Mouse (Mus musculus) gastrocnemius, postnatal 14 days (tissue): ENCODE measurements at regions not wholly inside any gene's neighbourhood (a gene's known extent, or its start where the extent isn't known, plus 50 kb on each side); places are given as distances from the start of the nearest gene placed in this dataset.

Experiments
- DNase-seq: peaks from one replicate; pipeline ENCODE4 v3.0.0; 2021; ENCODE audit warnings: mixed read lengths
- intact Hi-C: fragments of 180-260 bp; cut with DNase I; formaldehyde crosslinking; loops from one replicate; pipeline ENCODE4 v1.15.1; 2025; ENCODE audit warnings: low total_unique reads

DNA sequence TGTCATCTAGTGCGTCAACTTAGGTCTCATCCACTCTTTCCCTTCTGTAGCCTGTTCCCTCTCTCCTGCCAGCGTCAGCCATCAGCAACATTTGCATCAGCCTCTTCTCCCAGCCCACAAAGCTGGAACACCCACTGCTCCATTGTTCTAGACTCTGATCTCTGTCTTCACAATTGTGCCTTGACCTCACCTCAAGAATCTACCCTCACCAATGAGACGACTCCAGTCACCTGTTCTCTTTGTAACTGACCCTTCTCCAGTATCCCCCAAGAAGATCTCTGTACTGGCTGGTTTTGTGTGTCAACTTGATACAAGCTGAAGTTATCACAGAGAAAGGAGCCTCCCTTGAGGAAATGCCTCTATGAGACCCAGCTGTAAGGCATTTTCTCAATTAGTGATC, 205.7 kb upstream of the Klf3 start:
- no peak for DNase-seq
- intact Hi-C loops: no loop called here

DNA sequence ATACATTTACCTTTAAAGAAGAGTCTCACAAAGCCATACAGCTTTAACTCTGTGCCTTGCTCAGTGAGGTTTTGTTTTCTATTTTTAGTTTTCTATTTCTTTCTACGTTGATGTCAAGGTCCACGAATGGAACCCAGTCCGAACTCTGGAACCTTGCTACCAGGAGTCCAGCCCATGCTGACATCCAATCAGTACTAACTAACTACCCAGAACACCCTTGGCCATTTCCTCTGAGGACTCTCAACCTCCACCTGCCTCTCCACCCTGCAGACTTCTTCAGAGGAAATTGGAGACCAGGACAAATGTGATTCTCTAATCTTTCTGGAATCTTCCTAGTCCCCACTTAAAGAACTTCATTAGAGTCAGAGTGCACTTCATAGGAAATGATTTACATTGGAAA, 204.6 kb upstream of the Klf3 start:
- DNase-seq: no peak
- intact Hi-C loops: no loop called here

DNA sequence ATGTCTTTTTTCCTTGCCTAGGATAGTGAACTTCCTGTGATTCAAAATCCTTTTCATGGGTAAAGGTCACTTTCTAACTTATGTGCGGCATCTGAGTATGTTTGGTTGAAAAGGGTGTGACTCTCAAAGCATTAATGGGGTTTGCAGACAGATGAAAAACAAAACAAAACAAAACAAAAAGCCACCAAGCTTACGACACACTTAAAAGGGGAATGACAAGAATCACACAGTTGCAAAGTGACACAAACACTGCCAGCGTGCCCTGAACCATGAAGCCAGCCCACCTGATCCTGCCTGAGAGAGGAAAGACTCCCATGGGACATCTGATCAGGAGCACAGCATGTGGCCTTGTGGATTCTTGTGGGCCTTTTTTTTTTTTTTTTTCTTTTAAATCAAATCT, 204.2 kb upstream of the Klf3 start:
- intact Hi-C loops: no loop called here
- DNase-seq: no peak

DNA sequence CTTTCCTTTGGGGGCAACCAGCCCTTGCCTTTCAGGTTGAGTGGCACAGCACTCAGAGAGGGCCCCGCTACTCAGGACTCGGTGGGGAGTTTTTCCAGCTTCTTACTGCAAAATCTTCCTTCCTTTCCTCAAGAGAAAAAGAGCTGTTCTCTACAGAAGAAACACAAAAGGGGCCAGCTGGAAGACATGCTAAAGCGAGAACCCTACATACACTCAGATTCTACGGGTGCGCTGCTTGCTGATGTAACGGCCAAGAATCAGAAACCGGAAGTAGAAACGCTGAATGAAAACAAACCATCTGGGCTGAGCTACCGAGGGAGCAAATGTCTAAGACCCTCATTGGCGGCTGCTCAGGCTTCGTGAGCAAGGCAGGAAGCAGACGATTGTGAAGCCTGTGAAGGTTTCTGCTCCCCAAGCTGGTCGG, 203.3 kb upstream of the Klf3 start:
- peak; percentile 12 for DNase-seq
- intact Hi-C loops: no loop called here

DNA sequence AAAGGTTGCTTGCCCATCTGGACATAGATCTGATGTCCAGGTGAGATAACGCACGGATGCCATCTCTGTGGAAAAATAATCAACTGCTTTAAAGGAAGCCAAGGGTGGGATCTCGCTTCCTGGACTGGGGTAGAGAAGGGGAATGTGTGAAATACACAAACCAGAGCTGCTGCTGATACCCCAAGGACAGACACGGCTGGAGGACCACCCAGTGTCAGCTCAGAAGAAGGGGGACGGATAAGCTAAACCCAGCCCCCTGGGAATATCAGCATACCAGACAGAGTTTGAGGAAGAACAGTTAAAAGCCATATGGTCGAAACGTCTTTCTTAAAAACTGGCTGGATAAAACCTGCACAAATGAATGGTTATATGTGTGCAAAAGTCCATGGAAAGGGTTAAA, 202.8 kb upstream of the Klf3 start:
- intact Hi-C loops: no loop called here
- no peak for DNase-seq

DNA sequence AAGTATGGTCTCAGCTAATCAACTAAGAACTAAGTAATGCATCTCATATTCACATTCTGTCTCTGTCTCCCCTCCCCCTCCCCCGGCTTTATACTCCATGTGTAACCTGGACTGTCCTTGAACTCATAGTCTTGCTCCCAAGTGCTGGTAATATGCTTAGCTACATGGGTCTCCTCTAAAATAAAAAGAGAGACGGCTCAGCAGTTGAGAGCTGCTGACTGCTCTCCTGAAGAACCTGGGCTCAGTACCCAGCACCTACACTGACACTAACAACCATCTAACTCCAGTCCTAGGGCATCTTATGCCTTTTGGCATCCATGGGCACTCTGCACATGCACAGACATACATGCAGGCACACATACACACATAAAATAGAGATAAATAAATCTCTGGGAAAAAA, 202.4 kb upstream of the Klf3 start:
- no peak for DNase-seq
- intact Hi-C loops: no loop called here

DNA sequence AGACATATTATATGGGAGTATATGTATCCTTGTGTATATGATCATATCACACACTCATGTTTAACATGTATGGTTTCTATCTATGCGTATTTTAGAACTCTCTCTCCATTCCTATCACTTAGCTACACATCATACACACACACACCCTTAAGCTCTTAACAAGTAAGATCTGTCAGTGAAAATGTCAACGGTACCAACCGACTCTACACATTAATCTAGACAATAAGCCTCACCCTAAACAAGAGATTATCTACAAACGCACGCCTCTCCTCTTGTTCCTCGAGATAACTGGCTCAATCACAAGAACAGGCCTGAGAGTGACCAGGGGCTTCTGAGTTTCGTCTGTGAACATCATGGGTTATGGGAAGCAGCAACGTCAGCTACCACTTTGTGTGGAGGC, 201.9 kb upstream of the Klf3 start:
- intact Hi-C loops: no loop called here

DNA sequence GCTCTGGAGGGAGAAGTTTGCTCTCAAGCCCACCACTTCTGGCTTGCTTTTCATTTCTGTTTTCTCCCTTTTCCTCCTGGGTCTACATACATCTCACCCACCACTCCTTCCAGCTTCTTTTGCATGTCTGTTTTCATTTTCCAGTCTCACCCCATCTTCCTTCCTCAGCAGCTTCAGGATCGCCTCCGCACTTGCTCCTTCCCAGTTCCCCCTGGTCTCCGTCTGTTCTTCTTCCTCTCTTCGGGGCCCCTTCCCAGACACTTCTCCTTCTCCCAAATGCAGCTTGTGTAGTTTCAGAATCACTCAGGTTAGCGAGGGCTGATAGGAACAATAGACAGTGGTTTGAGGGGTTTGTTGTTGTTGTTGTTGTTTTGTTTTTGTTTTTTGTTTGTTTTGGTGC, 201.4 kb upstream of the Klf3 start:
- intact Hi-C loops: no loop called here

More for the DNA sequence above, 201.9 kb upstream of the Klf3 start:
- DNase-seq: no peak

DNA sequence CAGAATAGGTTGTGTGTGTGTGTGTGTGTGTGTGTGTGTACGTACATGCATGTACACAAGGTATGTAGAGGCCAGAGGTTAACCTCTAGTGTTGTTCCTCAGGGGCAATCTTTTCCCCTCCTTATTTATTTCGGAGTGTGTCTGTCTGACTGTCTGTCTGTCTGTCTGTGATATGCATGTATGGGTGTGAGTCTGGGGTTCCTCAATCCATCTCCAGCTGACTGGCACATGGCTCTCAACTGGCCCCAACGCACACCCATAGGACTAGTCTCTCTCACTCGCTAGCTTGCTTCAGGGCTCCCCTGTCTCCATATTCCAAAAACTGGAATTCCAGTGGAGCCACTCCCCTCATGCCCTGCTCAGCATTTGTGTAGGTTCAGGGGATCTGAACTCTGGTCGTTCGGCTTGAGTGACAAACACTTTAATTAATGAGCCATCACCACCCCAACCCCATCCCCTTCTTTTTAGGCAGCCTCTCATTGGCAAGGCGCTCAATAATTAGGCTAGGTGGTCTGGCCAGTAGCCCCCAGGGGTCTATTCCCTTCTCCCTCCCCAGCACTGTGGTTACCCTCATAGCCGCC, 200.7 kb upstream of the Klf3 start:
- DNase-seq: no peak
- intact Hi-C loops: no loop called here

More for the DNA sequence above, 201.4 kb upstream of the Klf3 start:
- DNase-seq: no peak

DNA sequence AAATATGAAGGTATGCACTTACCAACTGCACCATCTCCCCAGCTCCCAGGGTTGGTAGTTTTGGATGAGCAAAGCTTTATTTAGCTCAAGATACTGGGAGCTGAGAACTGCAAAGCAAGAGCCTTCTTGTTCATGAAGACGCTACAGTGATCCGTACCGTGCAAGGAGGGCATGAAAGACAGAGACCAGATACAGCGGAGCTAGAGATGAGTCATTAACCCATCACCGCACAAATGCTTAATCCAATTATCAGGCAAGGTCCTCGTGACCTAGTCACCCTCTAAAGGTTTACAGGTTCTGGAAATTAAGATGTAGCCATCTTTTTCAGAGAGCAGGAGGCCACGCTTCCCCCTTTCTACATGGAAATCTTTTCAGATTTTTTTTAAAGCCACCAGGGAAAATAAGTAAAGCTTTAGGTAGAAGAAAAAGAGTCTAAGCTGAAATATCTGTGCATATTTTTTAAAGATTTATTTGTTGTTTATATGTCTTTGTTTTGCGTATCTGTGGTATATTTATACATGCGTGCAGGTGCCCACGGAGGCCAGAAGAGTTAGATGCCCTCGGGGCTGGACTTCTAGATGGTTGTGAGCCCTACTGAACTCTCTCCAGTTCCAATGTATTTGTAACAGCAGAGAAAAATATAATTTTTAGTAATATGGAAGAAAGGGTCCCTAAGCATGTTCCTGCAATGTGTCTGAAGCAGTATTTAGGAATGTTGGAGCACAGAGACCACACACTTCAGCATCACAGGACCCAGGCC, 200.0 kb upstream of the Klf3 start:
- intact Hi-C loops: no loop called here
- DNase-seq: no peak

DNA sequence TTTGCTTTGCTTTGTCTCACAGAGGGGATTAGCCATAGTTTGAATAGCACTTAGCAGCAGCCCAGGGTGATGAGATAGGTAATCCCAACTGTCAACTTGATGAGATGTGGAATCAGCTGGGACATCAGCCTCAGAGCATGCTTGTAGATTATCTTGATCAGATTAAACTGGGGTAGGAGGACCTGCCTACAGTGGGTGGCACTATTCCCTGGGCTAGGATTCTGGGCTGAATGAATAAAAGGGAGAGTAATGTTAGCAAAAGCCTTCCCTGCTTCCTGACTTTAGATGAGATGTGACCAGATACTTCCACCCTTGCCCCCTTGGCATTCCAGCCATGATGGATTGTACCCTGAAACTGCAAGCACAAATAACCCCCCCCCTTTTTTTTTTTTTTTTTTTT, 198.0 kb upstream of the Klf3 start:
- DNase-seq: no peak

DNA sequence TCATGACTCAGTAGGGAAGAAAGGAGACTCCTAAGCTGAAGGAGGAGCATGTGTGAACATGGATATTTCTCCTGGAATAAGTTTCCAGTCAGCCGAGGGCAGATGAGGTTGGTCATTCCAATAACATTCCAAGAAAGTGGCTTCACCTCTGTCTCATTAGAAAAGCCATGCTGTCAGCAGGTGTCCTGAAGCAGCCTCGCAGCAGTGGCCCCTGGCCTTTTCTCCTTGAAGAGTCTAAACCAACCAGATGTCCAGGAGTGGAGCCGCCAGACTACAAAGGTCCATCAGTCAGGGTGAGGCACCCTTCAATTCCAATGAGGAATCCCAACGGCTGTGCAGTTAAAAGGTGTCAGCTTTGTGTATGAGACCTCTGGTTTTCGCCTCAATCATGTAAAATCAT, 197.2 kb upstream of the Klf3 start:
- intact Hi-C loops: no loop called here
- no peak for DNase-seq

More for the DNA sequence above, 198.0 kb upstream of the Klf3 start:
- intact Hi-C loops: no loop called here

DNA sequence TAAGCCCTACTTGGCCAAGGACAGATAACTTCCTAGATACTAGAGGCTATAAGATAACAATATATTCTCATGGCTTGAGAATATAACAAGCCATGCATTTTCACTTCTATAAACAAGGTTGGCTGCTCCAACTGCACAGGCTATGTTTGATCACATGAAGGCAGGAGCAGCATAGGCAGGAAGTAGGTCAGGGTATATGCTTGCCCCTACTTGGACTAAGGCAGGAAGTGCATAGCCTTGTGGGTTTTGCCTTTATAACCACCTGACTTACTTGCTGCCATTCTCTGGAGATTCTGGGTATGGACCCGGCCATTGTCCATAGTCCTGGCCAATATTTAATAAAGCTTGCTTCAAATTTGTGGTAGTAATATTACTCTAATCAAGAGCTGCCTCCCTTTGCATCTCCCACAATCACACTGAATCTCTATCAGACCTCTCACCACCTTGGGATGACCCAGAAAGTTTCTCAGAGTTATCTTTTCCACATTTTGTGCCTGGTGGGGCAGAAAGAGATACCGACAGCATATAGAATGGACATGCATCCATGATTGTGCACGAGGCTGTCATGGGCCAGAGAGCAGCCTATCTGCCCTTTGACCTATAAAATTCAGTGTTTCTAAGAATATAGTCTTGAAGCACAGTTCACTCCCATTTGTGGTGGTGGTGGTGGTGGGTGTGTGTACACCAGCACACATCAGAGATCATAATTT, 193.7 kb upstream of the Klf3 start:
- no peak for DNase-seq
- intact Hi-C loops: no loop called here

DNA sequence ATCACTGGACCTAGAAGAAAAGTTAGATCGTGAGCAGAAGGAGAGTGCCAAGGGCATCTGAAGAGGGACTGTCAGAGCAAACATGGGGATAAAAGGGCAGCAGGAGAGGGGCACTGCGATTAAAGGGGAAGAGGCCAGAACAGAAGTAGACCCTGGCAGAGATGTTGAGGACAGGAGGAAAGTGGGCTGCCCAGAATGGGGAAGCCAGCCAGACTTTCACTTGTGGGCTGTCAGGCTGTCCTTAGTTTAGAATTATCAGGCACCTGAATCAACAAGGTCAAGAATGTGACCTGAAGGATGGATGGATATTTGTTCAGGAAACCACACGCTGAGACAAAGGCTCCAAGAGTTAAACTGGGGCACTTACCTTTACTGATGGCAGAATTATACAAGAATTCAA, 193.0 kb upstream of the Klf3 start:
- intact Hi-C loops: no loop called here
- DNase-seq: no peak

DNA sequence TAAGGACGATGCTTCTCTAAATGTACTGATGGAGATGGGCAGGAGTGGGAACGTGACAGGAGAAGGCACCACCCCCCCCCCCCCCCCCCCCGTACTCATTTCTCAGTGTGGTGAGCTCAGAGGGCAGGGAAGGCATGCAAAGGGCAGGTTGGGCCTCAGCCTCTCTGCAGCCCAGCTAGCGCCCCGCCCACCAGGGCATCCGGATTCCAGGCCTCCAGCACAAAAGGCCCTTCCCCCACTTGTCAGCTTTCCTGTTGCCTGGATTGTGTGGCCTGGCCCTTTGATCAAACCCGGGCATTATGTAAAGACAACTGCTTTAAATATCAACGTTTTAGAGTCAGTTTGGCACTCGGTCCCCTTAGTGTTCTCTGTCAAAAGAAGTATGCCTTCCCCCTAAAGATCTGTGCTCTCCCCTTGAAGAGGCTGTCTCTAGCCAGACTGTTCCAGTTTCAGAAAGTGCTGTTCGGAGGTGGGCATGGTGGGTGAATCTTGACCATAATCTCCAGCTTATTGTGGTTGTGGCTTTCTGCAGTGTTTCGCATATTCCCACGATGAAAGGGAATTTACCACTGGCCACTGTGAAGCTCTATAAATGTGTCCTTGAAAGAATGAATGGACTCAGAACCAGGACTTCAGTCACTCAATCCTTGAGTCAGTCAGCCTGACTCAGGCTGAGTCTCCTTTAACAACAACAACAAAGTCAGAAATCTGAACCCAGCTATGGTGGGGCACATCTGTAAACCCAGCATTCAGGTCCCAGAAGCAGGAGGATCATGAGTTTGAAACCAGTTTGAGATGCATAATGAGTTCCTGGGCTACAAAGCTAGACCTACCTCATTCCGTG, 192.4 kb upstream of the Klf3 start:
- intact Hi-C loops: no loop called here
- peak; percentile 61 for DNase-seq

DNA sequence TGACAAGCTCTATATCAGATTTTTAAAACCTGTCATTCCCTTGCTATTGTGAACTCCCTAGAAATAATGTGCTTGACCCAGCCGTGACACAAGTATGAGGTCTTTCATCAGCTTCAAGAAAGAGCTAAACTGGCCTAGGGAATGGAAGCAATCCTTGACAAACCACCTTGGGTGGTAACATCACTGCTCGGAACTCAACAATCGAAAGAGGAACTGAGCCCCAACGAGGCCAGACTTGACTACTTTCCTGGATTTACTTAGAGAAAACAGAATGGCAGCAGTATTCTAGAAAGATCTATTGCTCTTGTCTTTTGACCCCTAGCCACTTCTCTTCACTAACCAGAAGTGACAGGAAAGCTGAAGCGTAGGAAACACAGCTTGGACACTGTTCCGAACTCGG, 191.2 kb upstream of the Klf3 start:
- DNase-seq: no peak
- intact Hi-C loops: no loop called here

DNA sequence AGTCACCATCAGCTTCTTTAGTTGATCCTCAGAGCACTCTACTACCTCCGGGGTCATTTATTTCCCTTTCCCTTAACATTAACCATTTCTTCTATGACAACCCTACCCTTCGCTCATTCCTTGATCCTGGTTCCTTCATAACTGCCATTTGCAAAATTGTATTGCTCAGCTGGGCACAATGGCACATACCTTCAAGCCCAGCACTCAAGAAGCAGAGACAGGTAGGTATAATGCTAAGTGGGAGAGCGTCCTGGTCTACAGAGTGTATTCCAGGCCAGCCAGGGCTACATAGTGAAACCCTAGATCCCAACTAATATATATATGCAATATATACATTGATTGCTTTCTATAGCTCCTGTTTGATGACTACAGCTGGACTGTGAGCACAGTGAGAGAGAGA, 189.5 kb upstream of the Klf3 start:
- no peak for DNase-seq
- intact Hi-C loops: no loop called here

DNA sequence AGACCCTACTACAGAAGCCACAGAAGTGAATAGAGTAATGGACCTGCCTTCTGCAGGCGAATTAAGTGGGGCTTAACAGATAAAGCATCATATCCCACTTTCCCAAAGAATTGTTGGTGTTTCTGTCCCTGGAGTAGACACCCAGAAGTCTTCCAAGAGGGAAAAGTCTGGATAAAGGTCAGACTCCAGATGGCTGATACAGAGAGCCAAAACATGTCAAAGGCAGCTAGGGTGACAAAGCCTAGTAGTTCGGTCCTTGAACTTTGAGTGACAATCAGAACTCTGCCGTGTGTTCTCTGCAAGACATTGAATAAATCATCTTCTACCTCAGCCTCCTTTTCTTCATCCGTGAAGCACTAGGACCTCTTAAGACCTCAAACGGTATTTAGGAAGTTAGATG, 185.1 kb upstream of the Klf3 start:
- intact Hi-C loops: no loop called here
- DNase-seq: no peak

DNA sequence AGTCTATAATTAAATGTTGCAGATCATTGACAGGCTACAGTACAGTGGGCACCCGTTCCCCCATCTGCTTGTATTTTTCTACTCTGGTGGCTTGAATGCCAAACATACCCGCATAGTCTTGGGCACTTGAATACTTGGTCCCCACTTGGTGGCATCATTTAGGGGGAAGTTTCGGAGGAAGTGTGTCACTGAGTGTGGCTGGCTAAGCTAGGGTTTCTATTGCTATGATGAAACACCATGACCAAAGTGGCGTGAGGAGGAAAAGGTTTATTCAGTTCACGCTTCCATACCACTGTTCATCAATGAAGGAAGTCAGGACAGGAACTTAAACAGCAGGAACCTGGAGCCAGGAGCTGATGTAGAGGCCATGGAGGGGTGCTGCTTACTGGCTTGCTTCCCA, 183.4 kb upstream of the Klf3 start:
- intact Hi-C loops: no loop called here

DNA sequence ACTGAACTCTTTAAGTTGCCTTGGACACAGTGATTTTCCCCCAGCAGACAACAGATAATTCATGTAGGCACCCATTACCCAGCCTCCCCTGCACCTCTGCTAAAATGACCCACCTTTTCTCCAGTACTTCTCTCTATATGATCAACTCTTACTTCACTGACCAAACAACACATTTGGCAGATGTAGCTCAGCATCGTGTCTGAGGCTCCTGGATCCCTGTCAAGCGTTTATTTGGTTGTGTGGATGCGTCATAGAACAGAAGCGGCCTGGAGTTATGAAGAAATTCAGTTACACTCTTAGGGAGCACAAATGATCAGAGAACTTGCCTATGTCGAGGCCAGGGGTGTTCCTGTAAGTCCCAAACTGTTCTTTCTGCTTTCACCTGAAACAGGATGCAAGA, 182.5 kb upstream of the Klf3 start:
- no peak for DNase-seq
- intact Hi-C loops: no loop called here

More for the DNA sequence above, 183.4 kb upstream of the Klf3 start:
- no peak for DNase-seq
